Mouse (Mus musculus) olfactory bulb, adult 2 months (tissue): ENCODE measurements around the gene Fryl.

Source experiments
- CTCF ChIP-seq: fragments of 200-500 bp; IDR thresholded peaks from 2 replicates; pipeline ENCODE4 v1.5.1; 2012; ENCODE audit warnings: low read depth, mild to moderate bottlenecking, low read length, moderate library complexity; ENCODE audit not compliant: insufficient read depth
- POLR2A ChIP-seq: fragments of 200-500 bp; IDR thresholded peaks from 2 replicates; pipeline ENCODE4 v1.6.1; 2012; ENCODE audit warnings: mild to moderate bottlenecking, low read depth, low read length, moderate library complexity; ENCODE audit not compliant: insufficient read depth

GRCm38 (mm10) chr5:73256352-73257065 lies at the start of gene Fryl:
- TF ChIP-seq POLR2A (peak; percentile 55), CTCF (no peak)
